Mouse (Mus musculus): Measurements from ENCODE around the gene Cracr2b.

DNA sequence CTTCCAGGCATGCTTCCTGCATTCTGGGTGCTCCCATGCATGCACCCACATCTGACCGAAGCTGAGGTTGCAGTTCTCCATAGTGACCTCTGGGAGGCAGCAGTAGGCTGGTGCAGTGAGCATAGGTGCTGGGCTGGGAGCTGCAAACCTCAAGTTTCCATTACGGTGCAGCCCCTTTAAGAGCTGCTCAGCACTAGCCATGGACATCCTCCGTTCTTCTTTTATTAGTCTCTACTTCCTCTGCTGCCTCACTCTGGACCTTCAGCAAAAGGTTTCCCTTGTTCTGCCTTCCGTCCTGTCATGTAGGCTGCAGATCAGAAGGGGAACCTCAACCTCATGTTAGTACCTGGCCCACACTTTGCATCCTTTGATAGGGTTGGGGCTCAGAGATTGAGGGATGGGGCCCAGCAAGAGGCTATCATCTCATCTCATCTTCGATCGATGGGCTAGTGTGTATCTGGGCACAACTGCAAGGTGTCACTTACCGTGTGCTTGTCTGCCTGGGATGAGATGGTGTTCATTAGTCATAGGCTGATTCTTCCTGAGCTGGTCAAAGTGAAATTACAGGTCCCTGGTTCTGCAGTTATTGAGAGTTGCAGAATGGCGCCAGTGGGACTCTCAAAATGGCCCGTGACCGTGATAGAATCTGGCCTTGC is 20.1 kb downstream of the Cracr2b start:
- no peak; the same call in 1 of the 2 replicates for TF ChIP-seq POLR2A (IDR thresholded peaks at IDR 0.05; ENCODE audit: insufficient read depth, low read depth, low read length)
- peak; percentile 96 for TF ChIP-seq CTCF (IDR thresholded peaks at IDR 0.05)
